Mouse (Mus musculus) heart, postnatal 0 days (tissue): ENCODE data around the gene Cdc26.

Source experiments
- CTCF ChIP-seq: IDR thresholded peaks from 2 replicates; pipeline ENCODE4 v1.5.1; 2016; ENCODE audit warnings: antibody characterized with exemption, control low read depth, low read depth
- EP300 ChIP-seq: IDR thresholded peaks from 2 replicates; pipeline ENCODE4 v1.6.1; 2016; ENCODE audit warnings: antibody characterized with exemption, low read depth

DNA sequence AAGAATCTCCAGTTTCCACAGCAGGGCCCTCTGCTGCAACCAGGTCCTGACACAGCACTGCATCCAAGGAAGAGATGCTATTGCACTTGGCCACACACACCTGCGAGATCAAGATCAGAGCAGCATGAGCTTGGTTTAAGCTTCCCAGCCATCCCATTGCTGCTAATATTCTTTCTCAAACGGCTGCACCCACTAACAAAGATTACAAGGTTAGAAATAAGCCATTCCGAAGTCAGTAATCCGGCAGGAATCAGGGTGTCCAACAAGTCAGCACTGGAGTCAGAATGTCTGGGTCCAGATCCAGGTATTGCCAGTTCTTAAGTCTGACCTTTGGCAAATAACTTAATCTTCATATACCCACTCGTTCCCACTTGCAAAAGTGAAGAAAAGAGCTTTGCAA is 69.9 kb downstream of the Cdc26 start:
- TF ChIP-seq CTCF = no peak
- TF ChIP-seq EP300 = no peak
